Mouse (Mus musculus): ENCODE measurements around the gene Serpinf1. TPM values are rescaled to one million over a fixed set of nuclear protein-coding genes. Genes with fewer than 3 reads are reported as not detected.

The Serpinf1 gene
- polyA plus RNA-seq, 1 experiment from 2014 or later: 87.0 TPM

GRCm38 (mm10) chr11:75438804-75439203 is 16.3 kb upstream of the Serpinf1 start:
- no peak overlapping the region for H3K9ac ChIP-seq (ENCODE audit: low read length)
- no peaks in the 10 kb centered on the region for H3K27me3 ChIP-seq (ENCODE audit: control insufficient read depth, insufficient read depth, low read length)
- H3K9me3 ChIP-seq (ENCODE audit: control insufficient read depth, low read length): peaks cover 3% of the 10 kb centered on the region; the same call in 1 of the 2 replicates
- H3K36me3 ChIP-seq (ENCODE audit: control insufficient read depth, insufficient read depth, low read length): no peaks in the 10 kb centered on the region
- no peak overlapping the region for H3K4me3 ChIP-seq (ENCODE audit: low read depth, low read length)
- no peak overlapping the region for H3K4me2 ChIP-seq (ENCODE audit: low read depth)
- H3K4me1 ChIP-seq (ENCODE audit: control insufficient read depth, insufficient read depth, low read length): no peaks in the 10 kb centered on the region
- 88% methylated on average over 3 of the region's 3 CpGs for WGBS
- DNase-seq (ENCODE audit: low spot score): no peak
- no peak for ATAC-seq (ENCODE audit: insufficient read depth, low FRiP score, low TSS enrichment)
- H3K27ac ChIP-seq (ENCODE audit: low read depth, low read length): no peak overlapping the region

GRCm38 (mm10) chr11:75438194-75438593 is 15.7 kb upstream of the Serpinf1 start:
- Histone ChIP-seq H3K4me1 (ENCODE audit: control insufficient read depth, insufficient read depth, low read length) (no peaks in the 10 kb centered on the region), H3K27me3 (ENCODE audit: control insufficient read depth, insufficient read depth, low read length) (no peaks in the 10 kb centered on the region), H3K9ac (ENCODE audit: low read length) (no peak overlapping the region), H3K27ac (ENCODE audit: low read depth, low read length) (no peak overlapping the region), H3K36me3 (ENCODE audit: control insufficient read depth, insufficient read depth, low read length) (no peaks in the 10 kb centered on the region), H3K4me3 (ENCODE audit: low read depth, low read length) (no peak overlapping the region), H3K9me3 (ENCODE audit: control insufficient read depth, low read length) (peaks cover 3% of the 10 kb centered on the region; the same call in 1 of the 2 replicates), H3K4me2 (ENCODE audit: low read depth) (no peak overlapping the region)
- DNase-seq (ENCODE audit: low spot score) (no peak), ATAC-seq (ENCODE audit: insufficient read depth, low FRiP score, low TSS enrichment) (no peak)
- WGBS: 88% methylated on average over 13 of the region's 13 CpGs

GRCm38 (mm10) chr11:75434138-75434537 is 11.6 kb upstream of the Serpinf1 start:
- no peak overlapping the region for H3K9ac ChIP-seq (ENCODE audit: low read length)
- DNase-seq (ENCODE audit: low spot score): no peak
- peaks cover 3% of the 10 kb centered on the region; the same call in 1 of the 2 replicates for H3K9me3 ChIP-seq (ENCODE audit: control insufficient read depth, low read length)
- no peak overlapping the region for H3K4me3 ChIP-seq (ENCODE audit: low read depth, low read length)
- no peak overlapping the region for H3K27ac ChIP-seq (ENCODE audit: low read depth, low read length)
- 86% methylated on average over 5 of the region's 5 CpGs for WGBS
- no peaks in the 10 kb centered on the region for H3K27me3 ChIP-seq (ENCODE audit: control insufficient read depth, insufficient read depth, low read length)
- no peak for ATAC-seq (ENCODE audit: insufficient read depth, low FRiP score, low TSS enrichment)
- H3K4me1 ChIP-seq (ENCODE audit: control insufficient read depth, insufficient read depth, low read length): no peaks in the 10 kb centered on the region
- no peaks in the 10 kb centered on the region for H3K36me3 ChIP-seq (ENCODE audit: control insufficient read depth, insufficient read depth, low read length)
- no peak overlapping the region for H3K4me2 ChIP-seq (ENCODE audit: low read depth)

- DNase-seq (ENCODE audit: low spot score): no peak
- no peak overlapping the region for H3K9ac ChIP-seq (ENCODE audit: low read length)
Measured at GRCm38 (mm10) chr11:75431307-75431706, 8.8 kb upstream of the Serpinf1 start.

GRCm38 (mm10) chr11:75429019-75429705 is 6.7 kb upstream of the Serpinf1 start:
- no peak overlapping the region for H3K9ac ChIP-seq (ENCODE audit: low read length)
- no peak overlapping the region for H3K27ac ChIP-seq (ENCODE audit: low read depth, low read length)
- WGBS: 86% methylated on average over 9 of the region's 9 CpGs
- no peak overlapping the region for H3K4me3 ChIP-seq (ENCODE audit: low read depth, low read length)
- DNase-seq (ENCODE audit: low spot score) (no peak), ATAC-seq (ENCODE audit: insufficient read depth, low FRiP score, low TSS enrichment) (no peak)
- no peaks in the 10 kb centered on the region for H3K27me3 ChIP-seq (ENCODE audit: control insufficient read depth, insufficient read depth, low read length)
- H3K36me3 ChIP-seq (ENCODE audit: control insufficient read depth, insufficient read depth, low read length): no peaks in the 10 kb centered on the region
- peaks cover under 1% of the 10 kb centered on the region; the same call in 1 of the 2 replicates for H3K9me3 ChIP-seq (ENCODE audit: control insufficient read depth, low read length)
- no peaks in the 10 kb centered on the region for H3K4me1 ChIP-seq (ENCODE audit: control insufficient read depth, insufficient read depth, low read length)
- H3K4me2 ChIP-seq (ENCODE audit: low read depth): no peak overlapping the region

More at GRCm38 (mm10) chr11:75431307-75431706, 8.8 kb upstream of the Serpinf1 start:
- Histone ChIP-seq H3K4me2 (ENCODE audit: low read depth) (no peak overlapping the region), H3K4me1 (ENCODE audit: control insufficient read depth, insufficient read depth, low read length) (no peaks in the 10 kb centered on the region), H3K9me3 (ENCODE audit: control insufficient read depth, low read length) (peaks cover 3% of the 10 kb centered on the region; the same call in 1 of the 2 replicates), H3K36me3 (ENCODE audit: control insufficient read depth, insufficient read depth, low read length) (no peaks in the 10 kb centered on the region), H3K27ac (ENCODE audit: low read depth, low read length) (no peak overlapping the region), H3K27me3 (ENCODE audit: control insufficient read depth, insufficient read depth, low read length) (no peaks in the 10 kb centered on the region), H3K4me3 (ENCODE audit: low read depth, low read length) (no peak overlapping the region)
- no peak for ATAC-seq (ENCODE audit: insufficient read depth, low FRiP score, low TSS enrichment)
- WGBS: 83% methylated on average over 11 of the region's 11 CpGs

- H3K4me3 ChIP-seq (ENCODE audit: low read depth, low read length): no peak overlapping the region
- no peaks in the 10 kb centered on the region for H3K9me3 ChIP-seq (ENCODE audit: control insufficient read depth, low read length)
- WGBS: 96% methylated on average over 3 of the region's 3 CpGs
- H3K9ac ChIP-seq (ENCODE audit: low read length): no peak overlapping the region
- H3K4me1 ChIP-seq (ENCODE audit: control insufficient read depth, insufficient read depth, low read length): peaks cover 10% of the 10 kb centered on the region
- no peaks in the 10 kb centered on the region for H3K27me3 ChIP-seq (ENCODE audit: control insufficient read depth, insufficient read depth, low read length)
- no peaks in the 10 kb centered on the region for H3K36me3 ChIP-seq (ENCODE audit: control insufficient read depth, insufficient read depth, low read length)
- no peak overlapping the region for H3K4me2 ChIP-seq (ENCODE audit: low read depth)
- DNase-seq (ENCODE audit: low spot score): no peak
- ATAC-seq (ENCODE audit: insufficient read depth, low FRiP score, low TSS enrichment): no peak
- no peak overlapping the region for H3K27ac ChIP-seq (ENCODE audit: low read depth, low read length)
Measured at GRCm38 (mm10) chr11:75424459-75424858, 2.0 kb upstream of the Serpinf1 start.

- Histone ChIP-seq H3K4me2 (ENCODE audit: low read depth) (no peak overlapping the region), H3K9ac (ENCODE audit: low read length) (no peak overlapping the region), H3K4me3 (ENCODE audit: low read depth, low read length) (no peak overlapping the region), H3K9me3 (ENCODE audit: control insufficient read depth, low read length) (no peaks in the 10 kb centered on the region), H3K27ac (ENCODE audit: low read depth, low read length) (no peak overlapping the region), H3K4me1 (ENCODE audit: control insufficient read depth, insufficient read depth, low read length) (peaks cover 10% of the 10 kb centered on the region), H3K27me3 (ENCODE audit: control insufficient read depth, insufficient read depth, low read length) (no peaks in the 10 kb centered on the region), H3K36me3 (ENCODE audit: control insufficient read depth, insufficient read depth, low read length) (no peaks in the 10 kb centered on the region)
- WGBS: 95% methylated on average over 9 of the region's 9 CpGs
- no peak for ATAC-seq (ENCODE audit: insufficient read depth, low FRiP score, low TSS enrichment)
- DNase-seq (ENCODE audit: low spot score): no peak
Measured at GRCm38 (mm10) chr11:75424033-75424432, 1.5 kb upstream of the Serpinf1 start.

GRCm38 (mm10) chr11:75423091-75423490 is 590 bp upstream of the Serpinf1 start:
- DNase-seq (ENCODE audit: low spot score): no peak
- WGBS: 75% methylated on average over 3 of the region's 3 CpGs

GRCm38 (mm10) chr11:75421375-75422012 is 1.0 kb downstream of the Serpinf1 start:
- Histone ChIP-seq H3K4me3 (ENCODE audit: low read depth, low read length) (peak overlapping the region; percentile 31), H3K9me3 (ENCODE audit: control insufficient read depth, low read length) (no peaks in the 10 kb centered on the region), H3K4me2 (ENCODE audit: low read depth) (peak overlapping the region; percentile 40), H3K27me3 (ENCODE audit: control insufficient read depth, insufficient read depth, low read length) (no peaks in the 10 kb centered on the region), H3K36me3 (ENCODE audit: control insufficient read depth, insufficient read depth, low read length) (no peaks in the 10 kb centered on the region), H3K4me1 (ENCODE audit: control insufficient read depth, insufficient read depth, low read length) (peaks cover 10% of the 10 kb centered on the region), H3K27ac (ENCODE audit: low read depth, low read length) (no peak overlapping the region), H3K9ac (ENCODE audit: low read length) (peak overlapping the region; percentile 31)
- WGBS: 35% methylated on average over 6 of the region's 6 CpGs
- ATAC-seq (ENCODE audit: insufficient read depth, low FRiP score, low TSS enrichment) (no peak), DNase-seq (ENCODE audit: low spot score) (peak; percentile 32)

More at GRCm38 (mm10) chr11:75423091-75423490, 590 bp upstream of the Serpinf1 start:
- ATAC-seq (ENCODE audit: insufficient read depth, low FRiP score, low TSS enrichment): no peak
- no peak overlapping the region for H3K9ac ChIP-seq (ENCODE audit: low read length)
- H3K36me3 ChIP-seq (ENCODE audit: control insufficient read depth, insufficient read depth, low read length): no peaks in the 10 kb centered on the region
- no peaks in the 10 kb centered on the region for H3K27me3 ChIP-seq (ENCODE audit: control insufficient read depth, insufficient read depth, low read length)
- H3K4me2 ChIP-seq (ENCODE audit: low read depth): no peak overlapping the region
- peaks cover 10% of the 10 kb centered on the region for H3K4me1 ChIP-seq (ENCODE audit: control insufficient read depth, insufficient read depth, low read length)
- no peak overlapping the region for H3K4me3 ChIP-seq (ENCODE audit: low read depth, low read length)
- no peak overlapping the region for H3K27ac ChIP-seq (ENCODE audit: low read depth, low read length)
- no peaks in the 10 kb centered on the region for H3K9me3 ChIP-seq (ENCODE audit: control insufficient read depth, low read length)
